Mouse (Mus musculus) hindbrain, embryonic 11.5 days (tissue): ENCODE data around the gene Vars. TPM values are rescaled to one million over a fixed set of nuclear protein-coding genes. Genes with fewer than 3 reads are reported as not detected.
"Not testable (repeated sequence)": the region's sequence is repeated elsewhere in the genome, so short reads cannot be mapped to it uniquely, and the experiment has no call there.

Experiments
- ATAC-seq: fragments of 200-750 bp; cut with Nextera tagmentation; 2 replicates; pipeline ENCODE4 v1.8.0; 2017; ENCODE audit warnings: mild to moderate bottlenecking, moderate TSS enrichment, moderate library complexity; ENCODE audit not compliant: low FRiP score
- DNase-seq: peaks from one replicate; pipeline ENCODE4 v3.0.0-alpha.2; 2015; ENCODE audit warnings: low spot score
- H3K27ac ChIP-seq: fragments of 300-500 bp; sonication (generic); 2 replicates; pipeline ENCODE4 v1.5.1; 2014; ENCODE audit warnings: mild to moderate bottlenecking, low read depth, low read length
- H3K27me3 ChIP-seq: fragments of 300-500 bp; sonication (generic); 2 replicates; pipeline ENCODE4 v1.6.1; 2014; ENCODE audit warnings: mild to moderate bottlenecking, low read length, moderate library complexity, mixed read lengths; ENCODE audit not compliant: control insufficient read depth, insufficient read depth
- H3K36me3 ChIP-seq: fragments of 300-500 bp; sonication (generic); 2 replicates; pipeline ENCODE4 v1.6.1; 2014; ENCODE audit warnings: mild to moderate bottlenecking, low read length, moderate library complexity, mixed read lengths; ENCODE audit not compliant: control insufficient read depth, insufficient read depth
- H3K4me1 ChIP-seq: fragments of 300-500 bp; sonication (generic); replicated peaks from 2 replicates; pipeline ENCODE4 v1.6.1; 2014; ENCODE audit warnings: low read length, mixed read lengths; ENCODE audit not compliant: control insufficient read depth, insufficient read depth
- H3K4me2 ChIP-seq: fragments of 300-500 bp; sonication (generic); replicated peaks from 2 replicates; pipeline ENCODE4 v1.6.1; 2014; ENCODE audit warnings: mild to moderate bottlenecking, low read depth, low read length
- H3K4me3 ChIP-seq: fragments of 300-500 bp; sonication (generic); 2 replicates; pipeline ENCODE4 v1.5.1; 2014; ENCODE audit warnings: low read depth, low read length
- H3K9ac ChIP-seq: fragments of 300-500 bp; sonication (generic); 2 replicates; pipeline ENCODE4 v1.6.1; 2014; ENCODE audit warnings: low read depth, low read length
- H3K9me3 ChIP-seq: fragments of 300-500 bp; sonication (generic); 2 replicates; pipeline ENCODE4 v1.6.1; 2016; ENCODE audit warnings: low read length; ENCODE audit not compliant: control insufficient read depth
- WGBS: fragments of 180-500 bp; shearing (Covaris S2); extraction: QIAGEN DNeasy Blood & Tissue Kit; methylation state at CpG from one replicate; pipeline ENCODE4 v1.1.7; 2014; 5-methylcytosine and 5-hydroxymethylcytosine counted together
- polyA plus RNA-seq: library from polyadenylated mRNA; unstranded; fragments of >200 nt; fragmentation: Nextera tagmentation; extraction: Ambion mirVana; gene quantifications from 2 replicates; pipeline ENCODE4 v1.2.1, GENCODE M21; 2014

Gene Vars
- polyA plus RNA-seq, 1 experiment from 2014 or later: 71.7 TPM

GRCm38 (mm10) chr17:35029691-35030532, 29.1 kb downstream of the Vars start:
- Histone ChIP-seq H3K27me3 (no peaks in the 10 kb centered on the region), H3K4me1 (peaks cover 11% of the 10 kb centered on the region), H3K4me2 (peak overlapping the region; percentile 17), H3K9me3 (no peaks in the 10 kb centered on the region), H3K36me3 (no peaks in the 10 kb centered on the region), H3K27ac (0 out of 2 replicates have a peak overlapping the region, but pooled peaks have one; percentile 33), H3K9ac (0 out of 2 replicates have a peak overlapping the region, but pooled peaks have one; percentile 20), H3K4me3 (no peak overlapping the region)
- peak; percentile 67 for DNase-seq
- ATAC-seq: peak; percentile 28; the same call in 1 of the 2 replicates
- 28% methylated on average over 19 of the region's 19 CpGs for WGBS

GRCm38 (mm10) chr17:35031272-35031671, 30.5 kb downstream of the Vars start:
- Histone ChIP-seq H3K36me3 (no peaks in the 10 kb centered on the region), H3K27me3 (no peaks in the 10 kb centered on the region), H3K9me3 (no peaks in the 10 kb centered on the region), H3K9ac (no peak overlapping the region), H3K4me3 (no peak overlapping the region), H3K4me2 (no peak overlapping the region), H3K27ac (no peak overlapping the region), H3K4me1 (peaks cover 11% of the 10 kb centered on the region)
- no peak for ATAC-seq
- DNase-seq: no peak
- 90% methylated on average over 11 of the region's 11 CpGs for WGBS

- Histone ChIP-seq H3K27me3 (no peaks in the 10 kb centered on the region), H3K9me3 (no peaks in the 10 kb centered on the region), H3K36me3 (no peaks in the 10 kb centered on the region), H3K4me2 (no peak overlapping the region), H3K4me3 (no peak overlapping the region), H3K27ac (no peak overlapping the region), H3K9ac (no peak overlapping the region), H3K4me1 (peaks cover 11% of the 10 kb centered on the region)
- ATAC-seq (no peak), DNase-seq (no peak)
- 89% methylated on average over 7 of the region's 7 CpGs for WGBS
Measured at GRCm38 (mm10) chr17:35031880-35032279, 31.1 kb downstream of the Vars start.

GRCm38 (mm10) chr17:35032323-35032870, 31.6 kb downstream of the Vars start:
- WGBS: 73% methylated on average over 8 of the region's 8 CpGs
- DNase-seq: no peak
- no peaks in the 10 kb centered on the region for H3K9me3 ChIP-seq
- peaks cover 9% of the 10 kb centered on the region for H3K4me1 ChIP-seq
- no peaks in the 10 kb centered on the region for H3K27me3 ChIP-seq
- H3K36me3 ChIP-seq: no peaks in the 10 kb centered on the region
- H3K27ac ChIP-seq: no peak overlapping the region
- H3K9ac ChIP-seq: no peak overlapping the region
- no peak overlapping the region for H3K4me3 ChIP-seq
- no peak overlapping the region for H3K4me2 ChIP-seq
- no peak for ATAC-seq

- H3K4me2 ChIP-seq, H3K27ac ChIP-seq, H3K9me3 ChIP-seq, H3K4me1 ChIP-seq, ATAC-seq, DNase-seq, H3K9ac ChIP-seq, H3K4me3 ChIP-seq, H3K27me3 ChIP-seq, H3K36me3 ChIP-seq: not testable (repeated sequence)
- 90% methylated on average over 1 of the region's 1 CpGs for WGBS
Measured at GRCm38 (mm10) chr17:35033703-35034102, 32.9 kb downstream of the Vars start.

GRCm38 (mm10) chr17:35034896-35035295, 34.1 kb downstream of the Vars start:
- no peaks in the 10 kb centered on the region for H3K9me3 ChIP-seq
- no peaks in the 10 kb centered on the region for H3K36me3 ChIP-seq
- ATAC-seq (no peak), DNase-seq (no peak)
- H3K4me3 ChIP-seq: no peak overlapping the region
- no peak overlapping the region for H3K9ac ChIP-seq
- H3K27me3 ChIP-seq: no peaks in the 10 kb centered on the region
- no peak overlapping the region for H3K4me2 ChIP-seq
- H3K4me1 ChIP-seq: peaks cover 4% of the 10 kb centered on the region; the same call in 1 of the 2 replicates
- H3K27ac ChIP-seq: no peak overlapping the region
- WGBS: 81% methylated on average over 6 of the region's 6 CpGs

- Histone ChIP-seq H3K4me2 (no peak overlapping the region), H3K9me3 (no peaks in the 10 kb centered on the region), H3K4me3 (no peak overlapping the region), H3K36me3 (no peaks in the 10 kb centered on the region), H3K27ac (no peak overlapping the region), H3K27me3 (no peaks in the 10 kb centered on the region), H3K9ac (no peak overlapping the region), H3K4me1 (no peaks in the 10 kb centered on the region)
- no peak for DNase-seq
- WGBS: 86% methylated on average over 11 of the region's 11 CpGs
- ATAC-seq: no peak
Measured at GRCm38 (mm10) chr17:35039121-35039873, 38.5 kb downstream of the Vars start.

- DNase-seq (no peak), ATAC-seq (no peak)
- Histone ChIP-seq H3K4me3 (no peak overlapping the region), H3K9ac (no peak overlapping the region), H3K27me3 (no peaks in the 10 kb centered on the region), H3K9me3 (no peaks in the 10 kb centered on the region), H3K27ac (no peak overlapping the region), H3K4me1 (no peaks in the 10 kb centered on the region), H3K4me2 (no peak overlapping the region), H3K36me3 (no peaks in the 10 kb centered on the region)
- 89% methylated on average over 4 of the region's 4 CpGs for WGBS
Measured at GRCm38 (mm10) chr17:35043794-35044193, 43.0 kb downstream of the Vars start.
